Mouse (Mus musculus): ENCODE results near the gene Pitpnm1.
"Not testable (repeated sequence)": the region's sequence is repeated elsewhere in the genome, so short reads cannot be mapped to it uniquely, and the experiment has no call there.

The Pitpnm1 gene

DNA sequence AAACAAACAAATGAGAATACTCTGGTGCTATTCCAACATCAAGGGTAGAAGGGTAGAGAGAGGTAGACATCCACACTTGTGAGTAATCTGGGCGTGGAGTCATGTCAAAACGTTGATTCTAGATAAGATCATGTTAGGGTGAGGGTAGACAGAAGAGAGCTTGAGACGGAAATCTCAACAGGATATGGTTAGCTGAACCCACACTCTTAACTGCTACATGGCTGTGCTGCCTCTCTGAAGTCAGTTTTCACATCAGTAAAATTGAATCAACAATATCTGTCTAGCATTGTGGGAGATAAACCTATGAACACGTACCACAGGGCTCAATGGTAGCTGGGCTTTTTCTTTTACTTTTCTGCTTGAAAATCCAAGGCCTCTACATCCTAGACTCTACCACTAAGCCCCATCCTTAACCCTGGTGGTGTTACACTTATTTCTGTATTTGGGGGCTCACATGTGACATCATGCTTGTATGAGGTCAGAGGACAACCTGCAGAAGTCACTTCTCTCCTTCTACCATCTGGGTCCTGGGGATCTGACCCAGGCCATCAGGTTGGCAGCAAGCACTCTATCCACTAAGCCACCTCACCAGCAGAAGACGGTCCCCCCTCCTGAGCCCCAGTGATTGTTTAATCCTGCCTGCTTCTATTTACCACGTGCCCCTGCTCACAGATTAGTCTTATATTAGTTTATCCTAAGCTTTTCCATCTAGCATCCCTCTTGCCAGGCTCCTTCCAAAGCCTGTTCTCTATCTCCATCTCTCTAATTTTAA, 20.1 kb downstream of the Pitpnm1 start:
- no peak for DNase-seq (ENCODE audit: low read depth)

DNA sequence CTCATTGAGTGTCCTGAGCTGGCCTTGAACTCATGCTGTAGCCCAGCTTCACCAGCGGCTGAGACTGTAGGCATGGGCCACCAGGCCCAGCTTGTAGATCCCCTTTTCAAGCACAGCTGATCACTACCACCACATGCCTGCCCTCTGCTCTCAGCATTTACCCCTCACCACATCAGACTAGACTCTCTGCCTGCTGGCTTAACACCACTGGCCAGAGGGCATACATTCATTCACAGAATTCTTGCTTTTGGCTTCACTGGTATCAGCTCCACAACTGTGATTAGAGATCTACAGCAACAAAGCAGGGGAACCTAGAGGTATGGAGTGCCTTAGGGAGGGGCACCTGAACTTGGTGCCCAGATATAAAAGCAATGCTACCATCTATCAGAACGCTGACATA, 20.7 kb downstream of the Pitpnm1 start:
- no peak for DNase-seq (ENCODE audit: low read depth)

DNA sequence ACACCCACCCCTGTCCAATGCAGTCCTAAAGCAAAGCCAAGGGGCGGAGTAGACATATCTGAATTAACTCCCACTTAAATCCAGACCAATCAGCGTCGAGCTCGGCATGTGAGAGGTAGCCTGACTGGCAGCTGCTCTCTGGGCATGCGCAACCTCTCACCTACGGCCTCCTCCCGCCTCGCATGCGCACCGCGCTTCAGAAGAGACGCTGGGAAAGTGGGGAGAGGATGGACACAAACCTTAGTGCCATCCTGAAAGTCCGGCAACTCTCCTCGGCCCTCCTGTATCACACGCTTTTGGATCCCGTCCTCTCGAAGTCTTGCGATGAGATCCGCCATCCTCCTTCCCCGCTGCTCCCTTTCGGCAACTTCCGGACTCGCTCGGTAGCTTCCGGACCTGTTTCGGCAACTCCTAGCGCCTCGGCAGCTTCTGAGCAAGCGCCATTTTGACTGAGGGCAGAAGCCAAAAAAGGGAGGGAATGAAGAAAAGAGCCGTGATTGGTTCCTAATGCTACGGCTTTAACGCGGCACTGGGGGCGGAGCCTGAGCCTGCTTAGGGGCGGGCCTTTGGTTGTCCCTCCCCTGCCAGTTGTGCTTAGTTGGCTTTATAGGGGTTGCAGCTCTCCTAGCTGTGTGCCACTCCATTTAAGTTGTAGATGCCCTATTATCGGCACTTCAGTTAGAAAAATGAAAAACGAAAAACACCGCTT, 21.5 kb downstream of the Pitpnm1 start:
- DNase-seq (ENCODE audit: low read depth), result peak; percentile 99

DNA sequence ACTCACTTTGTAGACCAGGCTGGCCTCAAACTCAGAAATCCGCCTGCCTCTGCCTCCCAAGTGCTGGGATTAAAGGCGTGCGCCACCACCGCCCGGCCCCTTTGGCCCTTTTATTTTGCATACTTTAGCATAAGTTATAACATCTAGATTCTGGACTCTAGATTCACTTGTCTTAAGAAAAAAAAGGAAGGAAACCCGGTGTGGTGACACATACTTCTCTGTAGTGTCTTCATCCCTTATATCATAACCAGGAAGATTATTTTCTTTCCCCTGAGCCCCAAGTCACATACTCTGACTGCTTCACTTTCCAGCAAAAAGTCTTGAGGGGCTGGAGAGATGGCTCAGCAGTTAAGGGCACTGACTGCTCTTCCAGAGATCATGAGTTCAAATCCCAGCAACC, 22.1 kb downstream of the Pitpnm1 start:
- DNase-seq (ENCODE audit: low read depth), result not testable (repeated sequence)

DNA sequence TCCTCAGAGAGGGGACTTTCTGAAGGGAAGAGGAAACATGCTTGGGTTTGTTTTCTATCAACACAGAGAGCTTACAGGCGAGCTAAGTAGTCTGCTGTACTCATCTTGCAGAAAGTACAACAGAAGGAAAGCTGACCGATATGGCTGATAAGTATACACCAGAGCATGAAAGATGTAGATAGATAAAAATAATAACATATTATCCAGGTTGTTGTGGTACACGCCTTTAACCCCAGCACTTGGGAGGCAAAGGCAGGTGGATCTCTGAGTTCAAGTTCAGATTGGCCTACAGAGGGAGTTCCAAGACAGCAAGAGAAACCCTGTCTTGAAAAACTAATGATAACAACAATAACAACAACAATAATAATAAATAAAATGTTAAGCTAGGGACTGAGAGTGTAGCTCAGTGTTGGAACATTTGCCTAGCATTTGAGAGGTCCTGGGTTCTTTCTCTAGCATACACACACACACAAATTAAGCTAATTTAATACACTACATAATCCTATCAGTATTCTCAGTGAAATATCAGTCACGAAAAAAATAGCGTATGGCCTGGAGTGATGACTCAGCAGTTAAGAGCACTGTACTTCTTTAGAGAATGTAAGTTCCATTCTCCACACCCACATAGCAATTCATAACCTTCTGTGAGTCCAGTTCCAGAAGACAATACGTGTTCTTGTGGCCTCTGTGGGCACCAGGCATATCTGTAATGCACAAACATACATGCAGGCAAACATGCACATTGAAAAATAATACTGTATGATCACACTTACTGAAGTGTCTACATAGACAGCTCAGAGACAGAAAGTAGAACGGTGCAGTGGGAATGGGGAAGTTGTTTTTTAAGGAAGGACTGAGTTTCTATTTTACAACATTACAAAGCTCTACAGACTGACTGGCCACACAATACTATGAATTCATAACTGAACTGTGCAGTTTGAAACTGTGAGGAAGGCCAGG, 22.9 kb downstream of the Pitpnm1 start:
- DNase-seq (ENCODE audit: low read depth), result peak; percentile 47

DNA sequence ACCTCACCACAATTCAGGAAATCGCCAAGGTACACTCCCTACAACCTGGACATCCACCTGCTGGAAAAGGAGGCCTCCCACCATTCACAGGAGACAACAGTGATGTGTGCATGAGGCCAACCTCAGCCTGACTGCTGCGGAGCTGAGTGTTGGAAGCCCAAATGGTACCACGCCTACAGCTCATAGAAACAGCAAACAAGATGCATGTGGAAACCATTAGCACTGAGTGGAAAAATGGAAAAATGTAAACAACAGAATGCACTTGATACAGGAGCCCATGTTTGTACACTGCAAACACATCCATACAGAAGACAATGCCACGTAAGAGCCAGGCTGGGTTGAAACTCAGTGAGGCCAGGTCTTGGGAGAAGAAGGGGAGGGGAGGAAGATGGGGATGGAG, 24.6 kb downstream of the Pitpnm1 start:
- no peak for DNase-seq (ENCODE audit: low read depth)

DNA sequence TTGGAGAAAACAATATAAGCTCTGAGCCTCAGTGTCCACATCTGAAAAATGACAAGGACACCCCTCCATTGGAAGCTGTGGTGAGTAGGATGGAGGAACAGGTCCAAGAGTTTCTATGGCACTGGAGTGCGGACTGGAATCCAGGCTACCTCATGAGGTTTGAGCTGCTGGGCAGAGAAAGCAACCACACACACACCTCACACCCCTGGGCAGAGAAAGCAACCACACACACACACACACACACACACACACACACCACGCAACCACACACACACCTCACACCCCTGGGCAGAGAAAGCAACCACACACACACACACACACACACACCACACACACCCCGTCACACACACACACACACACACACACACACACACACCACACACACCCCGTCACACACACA, 25.5 kb downstream of the Pitpnm1 start:
- not testable (repeated sequence) for DNase-seq (ENCODE audit: low read depth)

DNA sequence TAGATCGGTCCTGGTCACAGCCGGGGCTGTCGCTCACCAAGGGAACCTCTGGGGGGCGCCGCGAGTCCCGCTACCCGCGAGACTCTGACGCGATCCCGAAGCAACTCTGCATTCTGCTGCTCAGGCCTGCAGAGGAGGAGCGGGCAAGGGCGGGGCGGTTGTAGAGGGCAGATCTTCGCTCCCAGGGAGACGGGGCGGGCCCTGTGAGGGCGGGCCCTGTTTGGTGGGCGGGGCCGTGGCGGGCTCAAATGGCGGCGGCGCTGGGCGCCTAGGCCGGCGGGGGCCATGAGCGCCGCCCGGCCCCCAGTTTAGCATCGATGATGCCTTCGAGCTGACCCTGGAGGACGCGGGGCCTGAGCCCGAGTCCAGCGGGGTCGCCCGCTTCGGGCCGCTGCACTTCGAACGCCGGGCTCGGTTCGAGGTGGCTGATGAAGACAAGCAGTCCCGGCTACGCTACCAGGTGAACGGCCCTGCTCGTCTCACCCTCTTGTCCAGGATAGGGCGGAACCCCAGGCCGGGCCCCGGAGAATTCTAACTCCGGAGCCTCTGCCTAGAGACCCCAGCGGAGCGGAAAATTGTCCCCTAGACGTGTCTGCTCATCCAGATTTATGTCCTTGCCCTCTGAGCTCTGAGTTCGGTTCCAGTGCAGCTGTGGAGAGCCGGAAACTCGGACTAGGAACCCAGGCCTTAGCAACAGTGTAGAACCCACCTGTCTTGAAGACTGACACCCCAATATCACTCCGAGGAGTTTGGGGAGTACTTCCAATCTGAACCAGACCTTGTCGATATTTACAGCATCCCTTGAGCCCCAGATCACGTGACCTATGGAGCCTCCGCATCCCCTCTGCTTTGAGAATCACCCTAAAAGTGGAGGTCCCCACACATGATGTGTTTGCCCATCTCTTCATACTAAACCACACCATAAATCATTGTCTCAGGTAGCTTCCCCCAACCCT, 26.2 kb downstream of the Pitpnm1 start, which contains the start of gene Aip:
Gene Aip, minus strand, starts transcription at position 118 of the 956 bp plus-strand sequence.
- DNase-seq (ENCODE audit: low read depth), result peak; percentile 93

DNA sequence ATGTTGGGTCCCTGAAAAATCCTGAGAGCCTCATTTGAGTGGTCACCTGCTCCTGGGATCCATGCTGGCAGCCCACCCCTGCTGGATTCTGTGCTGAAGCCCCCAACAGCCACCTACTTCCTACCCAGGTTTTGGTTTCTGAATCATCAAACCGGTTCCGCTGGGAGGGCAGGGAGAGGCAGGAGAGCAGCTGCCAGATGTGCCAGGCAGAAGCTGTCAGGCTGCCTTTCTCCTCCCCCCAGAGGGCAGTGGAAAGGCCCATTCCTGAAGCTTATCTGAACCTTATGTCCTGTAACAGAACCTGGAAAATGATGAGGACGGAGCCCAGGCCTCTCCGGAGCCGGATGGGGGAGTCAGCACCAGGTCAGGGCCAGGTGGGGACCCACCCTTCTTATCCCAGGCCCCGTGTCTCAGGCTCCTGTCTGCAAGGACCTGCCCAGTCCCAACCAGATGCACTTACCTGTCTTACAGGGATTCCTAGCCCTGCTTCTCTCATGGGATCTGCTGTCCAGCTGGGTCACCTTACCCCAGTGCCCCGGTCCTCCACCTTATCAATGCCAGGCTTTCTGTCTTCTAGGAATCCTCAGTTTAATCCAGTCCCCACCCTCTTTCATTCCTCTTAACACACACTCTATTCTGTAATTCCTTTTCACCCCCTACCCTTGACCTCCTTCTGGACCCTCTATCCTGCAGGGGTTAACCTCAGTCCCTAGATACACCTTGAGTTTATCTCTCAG, 27.1 kb downstream of the Pitpnm1 start:
- DNase-seq (ENCODE audit: low read depth), result no peak

DNA sequence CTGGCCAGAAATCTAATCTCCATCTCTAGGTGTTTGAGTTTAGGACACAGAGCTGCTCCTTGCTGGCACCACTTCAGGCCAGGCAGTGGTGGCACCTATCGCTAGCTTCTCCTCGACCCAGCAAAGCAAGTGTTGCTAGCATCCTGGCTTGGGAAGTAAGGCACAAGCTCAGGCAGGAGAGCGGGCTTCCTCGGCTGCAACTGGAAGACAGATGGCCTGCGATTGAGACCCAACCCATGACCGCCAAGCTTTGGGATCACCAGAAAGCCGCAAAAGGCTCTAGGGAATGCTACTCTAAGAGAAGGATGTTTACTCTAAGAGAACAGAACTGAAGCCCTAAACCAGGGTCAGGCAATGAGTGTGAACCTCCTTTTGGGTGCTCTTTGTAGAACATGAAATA, 29.7 kb downstream of the Pitpnm1 start:
- no peak for DNase-seq (ENCODE audit: low read depth)

DNA sequence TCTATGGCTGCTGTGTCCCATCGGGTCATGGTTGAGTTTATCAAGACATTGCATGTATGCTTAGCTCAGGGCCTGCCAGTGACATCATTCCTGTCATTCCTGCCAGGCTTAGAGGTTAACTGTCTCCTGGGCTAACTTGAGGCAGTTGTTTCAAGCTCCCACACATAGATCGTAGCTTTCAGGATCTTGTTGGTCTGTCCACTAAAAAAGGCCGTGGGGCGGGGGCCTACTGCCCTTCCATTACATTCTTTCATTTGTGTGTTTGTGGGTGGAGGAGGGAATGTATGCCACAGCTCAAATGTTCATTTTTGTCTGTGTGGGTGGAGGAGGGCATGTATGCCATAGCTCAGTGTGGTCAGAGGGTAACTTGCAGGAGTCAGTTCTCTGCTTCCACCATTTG, 30.3 kb downstream of the Pitpnm1 start:
- DNase-seq (ENCODE audit: low read depth), result no peak

DNA sequence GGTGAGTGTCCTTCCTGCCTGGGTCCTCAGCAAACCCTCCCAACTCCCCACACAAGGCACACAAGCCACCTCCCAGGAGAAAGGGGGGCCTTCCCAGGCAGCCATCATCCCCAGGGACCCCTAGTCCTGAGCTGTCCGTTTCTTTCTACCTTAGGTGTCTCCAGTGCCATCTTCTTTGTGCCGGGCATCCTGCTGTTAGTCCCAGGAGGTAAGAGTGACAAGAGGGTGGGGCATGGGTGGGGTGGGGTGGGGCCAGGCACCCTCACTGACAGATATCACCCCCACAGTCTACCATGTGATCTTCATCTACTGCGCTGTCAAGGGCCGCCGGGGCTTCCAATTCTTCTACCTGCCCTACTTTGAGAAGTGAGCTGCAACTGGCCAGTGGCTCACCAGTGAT, 31.3 kb downstream of the Pitpnm1 start:
- peak; percentile 55 for DNase-seq (ENCODE audit: low read depth)

DNA sequence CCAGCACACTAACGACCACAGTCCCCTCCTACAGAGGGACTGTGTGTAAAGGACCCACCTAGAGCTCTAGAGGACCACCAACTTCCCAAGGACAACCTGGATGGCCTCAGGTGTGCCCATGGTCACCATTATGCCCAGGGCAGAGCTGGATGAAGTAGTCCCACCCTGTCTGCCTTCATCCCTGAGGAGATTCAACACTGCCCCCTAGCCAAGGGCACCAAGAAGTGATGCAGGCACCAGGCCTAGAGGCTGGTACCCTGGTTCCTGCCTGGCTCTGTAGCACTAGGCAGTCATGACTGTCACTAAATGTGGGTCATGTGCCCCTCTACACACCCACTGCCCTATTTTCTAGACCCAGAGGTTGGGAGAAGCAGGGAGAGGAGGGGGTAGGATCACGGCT, 32.0 kb downstream of the Pitpnm1 start:
- no peak for DNase-seq (ENCODE audit: low read depth)

DNA sequence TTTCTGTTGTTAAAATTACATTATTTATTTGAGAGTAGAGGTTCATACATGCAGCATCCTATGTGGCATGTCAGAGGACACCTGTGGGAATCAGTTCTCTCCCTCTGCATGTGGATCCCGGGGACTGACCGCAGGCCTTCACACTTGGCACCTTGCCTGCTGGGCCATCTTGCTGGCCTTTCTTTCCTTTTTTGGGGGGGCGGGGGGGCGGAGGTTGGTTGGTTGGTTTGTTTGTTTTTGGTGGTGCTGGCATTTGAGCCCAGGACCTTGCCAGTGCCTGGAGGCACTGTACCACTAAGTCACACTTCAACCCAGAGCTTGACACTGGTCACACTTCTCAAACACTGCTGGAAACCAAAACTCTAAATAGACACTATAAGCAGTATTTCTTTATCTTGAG, 34.6 kb downstream of the Pitpnm1 start:
- no peak for DNase-seq (ENCODE audit: low read depth)

DNA sequence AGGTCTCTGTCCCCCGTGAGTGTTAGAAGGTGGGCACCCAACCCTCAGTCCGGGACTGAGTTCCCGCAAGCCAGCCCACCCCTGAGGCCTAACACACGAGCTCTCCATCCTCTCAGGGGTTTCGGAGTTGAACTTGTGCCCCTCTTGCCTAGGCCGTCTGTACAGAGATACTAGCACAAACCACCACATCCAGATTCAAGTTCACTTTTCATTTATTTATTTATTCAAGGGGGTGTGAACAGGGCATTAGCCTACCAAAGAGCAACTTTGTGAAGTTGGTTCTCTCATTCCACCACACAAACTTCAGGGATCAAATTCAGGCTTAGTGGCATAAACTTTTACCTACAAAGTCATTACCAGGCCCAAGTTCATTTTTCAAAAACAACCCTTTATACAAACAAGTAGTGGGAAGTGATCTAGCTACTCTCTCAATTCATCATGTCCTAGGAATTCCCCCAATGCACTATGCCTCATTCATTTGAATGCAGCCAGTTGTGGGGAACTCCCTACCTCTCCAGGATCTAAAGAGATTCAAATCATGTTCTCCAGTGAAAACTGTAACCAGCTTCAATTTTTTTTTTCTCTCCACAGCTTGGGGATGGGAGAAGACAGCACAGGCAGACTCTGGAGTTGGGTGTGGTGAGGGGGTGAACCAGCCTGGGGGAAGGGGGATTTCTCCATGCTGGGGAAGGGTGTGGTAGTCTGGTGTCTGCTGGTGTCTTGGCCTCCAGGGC, 35.6 kb downstream of the Pitpnm1 start:
- DNase-seq (ENCODE audit: low read depth), result not testable (repeated sequence)

DNA sequence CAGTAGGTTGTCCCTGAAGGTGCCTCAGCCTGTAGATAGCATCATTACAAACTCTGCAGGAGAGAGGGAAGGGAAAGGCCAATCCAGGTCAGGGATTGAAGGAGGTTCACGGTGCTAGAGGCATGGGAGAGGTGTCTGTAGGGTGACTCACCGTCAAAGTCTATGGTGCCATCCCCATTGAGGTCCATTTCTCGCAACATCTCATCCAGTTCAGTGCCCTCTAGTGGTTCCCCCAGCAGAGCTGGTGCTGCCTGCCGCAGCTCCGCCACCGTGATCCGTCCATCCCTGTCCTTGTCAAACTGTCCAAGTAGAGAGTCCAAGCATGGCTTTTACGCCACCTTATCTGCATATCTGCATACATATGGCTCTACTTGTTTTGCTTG, 36.2 kb downstream of the Pitpnm1 start:
- DNase-seq (ENCODE audit: low read depth), result not testable (repeated sequence)

DNA sequence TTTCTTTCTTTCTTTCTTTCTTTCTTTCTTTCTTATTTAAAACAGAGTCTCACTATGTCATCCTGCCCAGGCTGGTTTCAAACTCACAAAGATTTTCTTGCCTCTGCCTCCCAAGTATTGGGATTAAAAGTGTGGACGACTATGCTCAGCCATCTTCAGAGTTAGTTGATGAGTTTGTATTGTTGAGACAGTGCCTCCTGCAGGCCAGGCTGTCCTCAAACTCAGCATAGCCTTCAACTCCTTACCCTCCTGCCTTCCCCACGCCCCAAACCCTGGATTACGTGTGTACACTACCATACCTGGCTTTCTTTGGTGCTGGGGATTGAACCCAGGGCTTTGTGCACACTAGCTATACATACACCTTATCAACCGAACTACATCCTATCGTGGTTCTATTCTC, 36.7 kb downstream of the Pitpnm1 start:
- no peak for DNase-seq (ENCODE audit: low read depth)

DNA sequence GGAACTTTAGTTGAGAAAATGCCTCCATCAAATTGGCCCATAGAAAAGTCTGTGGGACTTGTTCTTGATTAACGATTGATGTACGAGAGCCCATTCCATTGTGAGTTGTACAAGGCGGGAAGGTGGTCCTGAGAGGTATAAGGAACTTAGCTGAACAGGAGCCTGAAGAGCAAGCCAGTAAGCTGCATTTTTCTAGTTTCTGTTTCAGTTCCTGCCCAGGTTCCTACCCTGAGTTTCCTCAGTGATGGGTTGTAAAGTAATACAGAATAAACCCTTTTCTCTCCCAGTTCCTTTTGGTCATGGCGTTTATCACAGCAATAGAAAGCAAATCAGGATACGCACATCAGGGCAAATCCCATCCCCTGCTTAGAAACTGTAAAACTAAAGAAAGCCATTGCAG, 38.1 kb downstream of the Pitpnm1 start:
- no peak for DNase-seq (ENCODE audit: low read depth)

DNA sequence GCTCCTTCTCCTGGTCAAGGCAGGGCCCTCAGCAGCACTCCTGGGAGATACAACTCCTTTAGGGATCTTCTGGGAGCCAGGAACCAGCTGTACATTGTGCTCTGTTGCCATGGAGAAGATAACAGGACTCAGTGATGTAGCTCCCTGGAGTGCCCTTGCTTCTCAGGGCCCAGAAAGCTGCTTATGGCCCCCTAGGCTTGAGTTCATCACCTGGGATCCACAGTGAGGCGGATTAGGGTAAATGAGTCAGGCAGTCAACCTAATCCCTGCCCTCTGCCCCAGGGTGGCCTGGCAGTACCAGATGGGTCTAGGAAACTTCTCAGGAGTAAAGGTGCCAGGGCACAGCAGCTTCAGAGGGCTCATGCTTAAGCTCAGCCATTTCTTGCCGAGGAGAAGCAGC, 39.6 kb downstream of the Pitpnm1 start, which contains the start of gene Gpr152:
Gene Gpr152, plus strand, starts transcription at position 342 of the 400 bp plus-strand sequence.
- no peak for DNase-seq (ENCODE audit: low read depth)

DNA sequence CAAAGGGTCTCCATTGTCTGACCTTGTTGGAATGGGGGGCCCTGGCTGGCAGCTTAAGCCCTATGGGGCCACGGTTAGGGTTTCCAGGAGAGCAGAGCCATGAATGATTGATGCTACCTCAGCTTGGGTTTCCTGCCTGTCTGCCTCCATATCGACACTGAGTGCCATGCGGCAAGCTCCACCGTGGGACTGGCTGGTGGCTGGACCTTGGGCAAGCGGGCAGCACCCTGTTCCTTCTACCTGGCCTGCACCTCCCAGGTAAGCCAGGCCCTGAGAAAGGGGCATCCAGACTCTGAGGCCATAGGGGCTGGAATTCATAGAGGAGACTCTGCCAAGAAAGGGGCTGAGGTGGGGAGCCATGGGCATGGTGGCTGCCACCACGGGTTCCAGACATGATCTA, 40.3 kb downstream of the Pitpnm1 start:
- no peak for DNase-seq (ENCODE audit: low read depth)
